Mouse (Mus musculus) MEL (cell line): ENCODE measurements around the gene Nell1.

Experiments
- NELFE ChIP-seq: IDR thresholded peaks from 2 replicates; pipeline ENCODE4 v1.6.1; 2011; ENCODE audit warnings: low read depth, low read length, improper control_type of control experiment
- TBP ChIP-seq: IDR thresholded peaks from 2 replicates; pipeline ENCODE4 v1.8.0; 2011; ENCODE audit warnings: low read depth, low read length, improper control_type of control experiment

DNA sequence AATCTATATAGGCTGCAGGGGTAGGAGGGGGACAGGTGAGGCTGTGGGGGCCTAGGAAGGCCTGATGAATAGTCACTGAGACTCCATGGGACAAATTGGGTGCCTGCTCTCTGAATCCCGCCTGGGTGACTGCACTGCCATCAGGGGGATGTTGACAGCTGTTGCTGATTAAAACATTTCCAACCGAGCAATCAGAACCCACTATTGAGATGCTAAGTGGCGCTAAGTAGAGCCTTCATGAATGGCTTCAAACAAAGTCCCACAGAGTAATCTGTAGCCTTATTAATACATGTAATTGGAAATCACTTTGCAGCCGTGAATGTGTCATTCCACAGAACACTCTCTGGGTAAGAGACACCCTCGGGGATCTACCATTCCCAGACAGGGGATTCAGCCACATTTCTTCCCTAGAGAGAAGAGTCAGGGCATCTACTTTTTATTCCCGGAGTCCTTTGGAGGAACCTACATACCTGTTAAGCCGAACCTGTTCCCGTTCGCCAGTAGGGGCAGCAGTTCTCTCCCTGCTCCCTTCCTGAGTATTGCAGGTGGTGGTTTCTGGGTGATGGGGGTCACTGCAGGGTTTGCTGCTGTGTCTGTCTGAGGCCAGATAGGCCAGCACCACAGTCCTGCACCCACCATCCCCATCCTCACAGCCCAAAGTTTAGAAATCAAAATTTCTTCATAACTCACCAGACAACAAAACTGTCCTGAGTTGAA is 7.0 kb downstream of the Nell1 start:
- TF ChIP-seq NELFE (no peak), TBP (no peak)
